Mouse (Mus musculus): ENCODE measurements around the gene Prkch. TPM values are rescaled to one million over a fixed set of nuclear protein-coding genes. Genes with fewer than 3 reads are reported as not detected.

Prkch gene
- polyA plus RNA-seq, 1 experiment, result 12.5 TPM

- H3K4me1 ChIP-seq (ENCODE audit: control insufficient read depth, insufficient read depth, insufficient read length), result peaks cover 5% of the 10 kb centered on the region; the same call in 1 of the 2 replicates
- WGBS, result 95% methylated on average over 16 of the region's 16 CpGs
Observed at GRCm38 (mm10) chr12:73695110-73695509, 110.5 kb downstream of the Prkch start.

GRCm38 (mm10) chr12:73696084-73696483, 111.5 kb downstream of the Prkch start:
- no peak overlapping the region for H3K27ac ChIP-seq (ENCODE audit: insufficient read depth, low read length)
- no peaks in the 10 kb centered on the region for H3K36me3 ChIP-seq (ENCODE audit: control insufficient read depth, insufficient read depth, low read length)
- WGBS, result 91% methylated on average over 4 of the region's 4 CpGs
- TF ChIP-seq POLR2A (IDR thresholded peaks at IDR 0.05; ENCODE audit: low read depth, low read length) (no peak), CTCF (IDR thresholded peaks at IDR 0.05; ENCODE audit: extremely low read depth, insufficient read depth, insufficient read length, insufficient replicate concordance) (no peak)
- H3K4me3 ChIP-seq (ENCODE audit: extremely low read depth, insufficient read depth, insufficient read length), result no peak overlapping the region
- no peaks in the 10 kb centered on the region for H3K27me3 ChIP-seq (ENCODE audit: control insufficient read depth, insufficient read depth, low read length)
- H3K4me1 ChIP-seq (ENCODE audit: control insufficient read depth, insufficient read depth, insufficient read length), result peaks cover 8% of the 10 kb centered on the region; the same call in 1 of the 2 replicates
- DNase-seq (ENCODE audit: low read depth in 1 of 2, low spot score in 2 of 2), result no peak

More at GRCm38 (mm10) chr12:73695110-73695509, 110.5 kb downstream of the Prkch start:
- no peak for TF ChIP-seq POLR2A (IDR thresholded peaks at IDR 0.05; ENCODE audit: low read depth, low read length)
- no peak for TF ChIP-seq CTCF (IDR thresholded peaks at IDR 0.05; ENCODE audit: extremely low read depth, insufficient read depth, insufficient read length, insufficient replicate concordance)
- H3K4me3 ChIP-seq (ENCODE audit: extremely low read depth, insufficient read depth, insufficient read length), result no peak overlapping the region
- no peaks in the 10 kb centered on the region for H3K36me3 ChIP-seq (ENCODE audit: control insufficient read depth, insufficient read depth, low read length)
- DNase-seq (ENCODE audit: low read depth in 1 of 2, low spot score in 2 of 2), result no peak
- no peak overlapping the region for H3K27ac ChIP-seq (ENCODE audit: insufficient read depth, low read length)
- H3K27me3 ChIP-seq (ENCODE audit: control insufficient read depth, insufficient read depth, low read length), result no peaks in the 10 kb centered on the region

GRCm38 (mm10) chr12:73696946-73697345, 112.3 kb downstream of the Prkch start:
- Histone ChIP-seq H3K27me3 (ENCODE audit: control insufficient read depth, insufficient read depth, low read length) (no peaks in the 10 kb centered on the region), H3K4me1 (ENCODE audit: control insufficient read depth, insufficient read depth, insufficient read length) (peaks cover 8% of the 10 kb centered on the region; the same call in 1 of the 2 replicates), H3K36me3 (ENCODE audit: control insufficient read depth, insufficient read depth, low read length) (no peaks in the 10 kb centered on the region), H3K4me3 (ENCODE audit: extremely low read depth, insufficient read depth, insufficient read length) (no peak overlapping the region), H3K27ac (ENCODE audit: insufficient read depth, low read length) (no peak overlapping the region)
- TF ChIP-seq POLR2A (IDR thresholded peaks at IDR 0.05; ENCODE audit: low read depth, low read length) (no peak), CTCF (IDR thresholded peaks at IDR 0.05; ENCODE audit: extremely low read depth, insufficient read depth, insufficient read length, insufficient replicate concordance) (no peak)
- 92% methylated on average over 4 of the region's 4 CpGs for WGBS
- DNase-seq (ENCODE audit: low read depth in 1 of 2, low spot score in 2 of 2), result no peak

- Histone ChIP-seq H3K4me3 (ENCODE audit: extremely low read depth, insufficient read depth, insufficient read length) (no peak overlapping the region), H3K27ac (ENCODE audit: insufficient read depth, low read length) (peak overlapping the region; percentile 52), H3K27me3 (ENCODE audit: control insufficient read depth, insufficient read depth, low read length) (no peaks in the 10 kb centered on the region), H3K36me3 (ENCODE audit: control insufficient read depth, insufficient read depth, low read length) (no peaks in the 10 kb centered on the region; the same call in 1 of the 2 replicates), H3K4me1 (ENCODE audit: control insufficient read depth, insufficient read depth, insufficient read length) (peaks cover 8% of the 10 kb centered on the region; the same call in 1 of the 2 replicates)
- TF ChIP-seq CTCF (IDR thresholded peaks at IDR 0.05; ENCODE audit: extremely low read depth, insufficient read depth, insufficient read length, insufficient replicate concordance), result no peak
- no peak for TF ChIP-seq POLR2A (IDR thresholded peaks at IDR 0.05; ENCODE audit: low read depth, low read length)
- 73% methylated on average over 5 of the region's 5 CpGs for WGBS
- no peak for DNase-seq (ENCODE audit: low read depth in 1 of 2, low spot score in 2 of 2)
Observed at GRCm38 (mm10) chr12:73698436-73698835, 113.8 kb downstream of the Prkch start.

- H3K4me1 ChIP-seq (ENCODE audit: control insufficient read depth, insufficient read depth, insufficient read length), result peaks cover 8% of the 10 kb centered on the region; the same call in 1 of the 2 replicates
- no peak overlapping the region for H3K4me3 ChIP-seq (ENCODE audit: extremely low read depth, insufficient read depth, insufficient read length)
- no peak for DNase-seq (ENCODE audit: low read depth in 1 of 2, low spot score in 2 of 2)
- TF ChIP-seq CTCF (IDR thresholded peaks at IDR 0.05; ENCODE audit: extremely low read depth, insufficient read depth, insufficient read length, insufficient replicate concordance) (no peak), POLR2A (IDR thresholded peaks at IDR 0.05; ENCODE audit: low read depth, low read length) (no peak)
- H3K27me3 ChIP-seq (ENCODE audit: control insufficient read depth, insufficient read depth, low read length), result no peaks in the 10 kb centered on the region
- peak overlapping the region; percentile 52 for H3K27ac ChIP-seq (ENCODE audit: insufficient read depth, low read length)
- 71% methylated on average over 8 of the region's 8 CpGs for WGBS
- no peaks in the 10 kb centered on the region; the same call in 1 of the 2 replicates for H3K36me3 ChIP-seq (ENCODE audit: control insufficient read depth, insufficient read depth, low read length)
Observed at GRCm38 (mm10) chr12:73698841-73699240, 114.2 kb downstream of the Prkch start.

- peaks cover 8% of the 10 kb centered on the region; the same call in 1 of the 2 replicates for H3K4me1 ChIP-seq (ENCODE audit: control insufficient read depth, insufficient read depth, insufficient read length)
- WGBS, result 60% methylated on average over 17 of the region's 17 CpGs
- H3K27me3 ChIP-seq (ENCODE audit: control insufficient read depth, insufficient read depth, low read length), result no peaks in the 10 kb centered on the region
- H3K4me3 ChIP-seq (ENCODE audit: extremely low read depth, insufficient read depth, insufficient read length), result no peak overlapping the region
- TF ChIP-seq CTCF (IDR thresholded peaks at IDR 0.05; ENCODE audit: extremely low read depth, insufficient read depth, insufficient read length, insufficient replicate concordance), result no peak
- no peak for TF ChIP-seq POLR2A (IDR thresholded peaks at IDR 0.05; ENCODE audit: low read depth, low read length)
- H3K36me3 ChIP-seq (ENCODE audit: control insufficient read depth, insufficient read depth, low read length), result no peaks in the 10 kb centered on the region; the same call in 1 of the 2 replicates
- peak overlapping the region; percentile 52 for H3K27ac ChIP-seq (ENCODE audit: insufficient read depth, low read length)
- no peak for DNase-seq (ENCODE audit: low read depth in 1 of 2, low spot score in 2 of 2)
Observed at GRCm38 (mm10) chr12:73699471-73700186, 115.0 kb downstream of the Prkch start.

Measured in spleen, adult 2 months (tissue).